Mouse (Mus musculus) cerebellum, adult 2 months (tissue): Measurements from ENCODE around the gene Yod1. TPM values are rescaled to one million over a fixed set of nuclear protein-coding genes. Genes with fewer than 3 reads are reported as not detected.

Source experiments
- DNase-seq, 2 experiments: peaks; one replicate each; pipeline ENCODE4 v3.0.0; 2021
- H3K27ac ChIP-seq: fragments of 200-500 bp; 2 replicates; pipeline ENCODE4 v1.5.1; 2012; ENCODE audit warnings: low read length, control low read depth, inconsistent platforms; ENCODE audit not compliant: insufficient read depth
- H3K27me3 ChIP-seq: fragments of 200-500 bp; 2 replicates; pipeline ENCODE4 v1.6.1; 2012; ENCODE audit warnings: inconsistent platforms, mild to moderate bottlenecking, low read length, moderate library complexity; ENCODE audit not compliant: control insufficient read depth, insufficient read depth
- H3K4me1 ChIP-seq: fragments of 200-500 bp; 2 replicates; pipeline ENCODE4 v1.6.1; 2011; ENCODE audit warnings: low read length; ENCODE audit not compliant: control insufficient read depth, insufficient read depth
- H3K4me3 ChIP-seq: fragments of 200-500 bp; replicated peaks from 2 replicates; pipeline ENCODE3; 2011; ENCODE audit warnings: mild to moderate bottlenecking, low read depth, low read length, control low read depth; ENCODE audit not compliant: insufficient read depth
- CTCF ChIP-seq: fragments of 200-500 bp; IDR thresholded peaks from 2 replicates; pipeline ENCODE4 v1.5.1; 2011; ENCODE audit warnings: low read depth, mild to moderate bottlenecking, control low read depth, low read length, moderate library complexity, borderline replicate concordance; ENCODE audit not compliant: insufficient read depth
- POLR2A ChIP-seq: fragments of 200-500 bp; IDR thresholded peaks from 2 replicates; pipeline ENCODE4 v1.6.1; 2011; ENCODE audit warnings: low read length, control low read depth, borderline replicate concordance; ENCODE audit not compliant: insufficient read depth
- WGBS: fragments of 180-500 bp; shearing (Covaris S2); methylation state at CpG from one replicate; pipeline ENCODE4 v1.1.7; 2018; 5-methylcytosine and 5-hydroxymethylcytosine counted together
- polyA plus RNA-seq: library from polyadenylated mRNA; depleted of rRNA; stranded (reverse); fragments of >200 nt; gene quantifications from 2 replicates; pipeline ENCODE4 v1.2.3, GENCODE M21; 2012; rRNA removed

The Yod1 gene
- 7.6 and 7.8 TPM in 2 replicates for polyA plus RNA-seq

GRCm38 (mm10) chr1:130717291-130717871 lies at the start of gene Yod1:
Gene Yod1 (plus strand): TSS chr1:130717327.
- under 1% methylated on average over 54 of the region's 54 CpGs for WGBS
- peak within 1 kb of the TSS; percentile 94 for H3K4me3 ChIP-seq
- H3K27ac ChIP-seq = peak within 1 kb of the TSS; percentile 96
- H3K27me3 ChIP-seq = no peaks in the 10 kb centered on the region
- peak; percentile 90 to 93 for DNase-seq
- peaks cover 5% of the 10 kb centered on the region; the same call in 1 of the 2 replicates for H3K4me1 ChIP-seq
- no peak for TF ChIP-seq CTCF
- peak; percentile 57; the same call in 1 of the 2 replicates for TF ChIP-seq POLR2A

- TF ChIP-seq CTCF (no peak), POLR2A (no peak)
- no peak overlapping the region for H3K4me3 ChIP-seq
- H3K27ac ChIP-seq = no peak overlapping the region
- WGBS = 92% methylated on average over 2 of the region's 2 CpGs
- DNase-seq = no peak
- no peaks in the 10 kb centered on the region for H3K27me3 ChIP-seq
- H3K4me1 ChIP-seq = no peaks in the 10 kb centered on the region
These were observed 38.6 kb upstream of the Yod1 start for GRCm38 (mm10) chr1:130678551-130678950.

- TF ChIP-seq POLR2A = no peak
- Histone ChIP-seq H3K4me3 (no peak overlapping the region), H3K4me1 (no peaks in the 10 kb centered on the region), H3K27ac (no peak overlapping the region), H3K27me3 (no peaks in the 10 kb centered on the region)
- no peak for DNase-seq
- WGBS = 83% methylated on average over 2 of the region's 2 CpGs
These were observed 36.1 kb upstream of the Yod1 start for GRCm38 (mm10) chr1:130681075-130681474.

GRCm38 (mm10) chr1:130681656-130682413 lies 35.3 kb upstream of the Yod1 start:
- no peak for DNase-seq
- TF ChIP-seq POLR2A (no peak), CTCF (no peak)
- no peak overlapping the region for H3K4me3 ChIP-seq
- 79% methylated on average over 6 of the region's 6 CpGs for WGBS
- no peaks in the 10 kb centered on the region for H3K27me3 ChIP-seq
- no peaks in the 10 kb centered on the region for H3K4me1 ChIP-seq
- no peak overlapping the region for H3K27ac ChIP-seq

GRCm38 (mm10) chr1:130683905-130684304 lies 33.2 kb upstream of the Yod1 start:
- Histone ChIP-seq H3K27me3 (no peaks in the 10 kb centered on the region), H3K4me3 (no peak overlapping the region), H3K27ac (no peak overlapping the region), H3K4me1 (no peaks in the 10 kb centered on the region)
- DNase-seq = no peak
- no peak for TF ChIP-seq CTCF
- no peak for TF ChIP-seq POLR2A
- WGBS = 33% methylated on average over 1 of the region's 1 CpGs

- WGBS = 93% methylated on average over 5 of the region's 5 CpGs
- H3K4me1 ChIP-seq = no peaks in the 10 kb centered on the region
These were observed 18.5 kb upstream of the Yod1 start for GRCm38 (mm10) chr1:130698601-130699000.

GRCm38 (mm10) chr1:130699937-130700633 lies 17.0 kb upstream of the Yod1 start:
- no peaks in the 10 kb centered on the region for H3K4me1 ChIP-seq
- no peak overlapping the region for H3K4me3 ChIP-seq
- H3K27ac ChIP-seq = no peak overlapping the region
- H3K27me3 ChIP-seq = no peaks in the 10 kb centered on the region
- peak; percentile 67 to 71 for DNase-seq
- WGBS = 45% methylated on average over 10 of the region's 10 CpGs
- no peak for TF ChIP-seq CTCF
- TF ChIP-seq POLR2A = no peak

More at GRCm38 (mm10) chr1:130698601-130699000, 18.5 kb upstream of the Yod1 start:
- no peak overlapping the region for H3K4me3 ChIP-seq
- H3K27ac ChIP-seq = no peak overlapping the region
- no peak for DNase-seq
- TF ChIP-seq CTCF = no peak
- no peaks in the 10 kb centered on the region for H3K27me3 ChIP-seq

GRCm38 (mm10) chr1:130701976-130702375 lies 15.2 kb upstream of the Yod1 start:
- TF ChIP-seq CTCF (no peak), POLR2A (no peak)
- Histone ChIP-seq H3K4me1 (no peaks in the 10 kb centered on the region), H3K27me3 (no peaks in the 10 kb centered on the region), H3K27ac (no peak overlapping the region), H3K4me3 (no peak overlapping the region)
- 97% methylated on average over 11 of the region's 11 CpGs for WGBS
- no peak for DNase-seq
